Mouse (Mus musculus): ENCODE results near the gene Gckr. TPM values are rescaled to one million over a fixed set of nuclear protein-coding genes. Genes with fewer than 3 reads are reported as not detected.

The Gckr gene
- 0.24 TPM in 1 of 2 replicates, not detected in the other for polyA plus RNA-seq (2016; fragmentation: Nextera tagmentation; extraction: Ambion mirVana)

DNA sequence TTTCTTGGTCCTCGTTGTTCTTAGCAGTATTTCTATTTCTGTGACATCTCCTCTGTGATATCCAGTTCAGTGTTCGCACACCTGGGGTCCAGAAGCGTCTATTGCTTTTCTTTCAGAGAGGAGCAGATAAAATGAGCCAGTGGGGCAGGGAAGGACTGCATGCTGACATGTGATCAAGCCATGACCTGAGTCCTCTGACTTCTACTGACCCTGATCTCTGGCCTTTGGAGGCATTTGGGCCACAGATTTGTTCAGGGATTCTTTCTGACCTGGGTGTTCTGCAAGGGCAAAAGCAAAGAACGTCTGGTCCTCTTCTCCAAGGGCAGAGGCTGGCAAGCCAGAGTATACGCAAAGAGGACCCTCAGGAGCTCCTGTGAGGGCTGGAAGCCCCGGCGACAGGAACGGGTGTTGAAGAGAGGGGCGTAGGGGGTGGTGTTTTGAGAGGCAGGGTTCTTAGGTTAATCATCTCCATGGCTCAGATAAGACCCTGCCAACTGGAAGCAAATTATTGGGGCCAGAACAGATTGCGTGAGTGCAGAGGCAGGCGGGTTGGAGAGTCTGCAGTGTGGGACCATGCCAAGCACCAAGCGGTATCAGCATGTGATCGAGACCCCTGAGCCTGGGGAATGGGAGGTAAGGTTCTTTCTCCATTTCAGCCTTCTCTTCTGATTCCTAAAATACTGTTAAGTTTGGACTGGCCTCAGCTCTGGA is at the start of gene Gckr:
Gene Gckr, plus strand, starts transcription at position 397 of the 711 bp plus-strand sequence.
- no peaks in the 10 kb centered on the region for H3K9me3 ChIP-seq (replicated peaks)
- WGBS: 83% methylated on average over 13 of the region's 13 CpGs
- H3K27ac ChIP-seq (replicated peaks): peak within 1 kb of the TSS; percentile 93; the same call in 1 of the 2 replicates
- H3K4me3 ChIP-seq: peak within 1 kb of the TSS; percentile 76
- peaks cover 25% of the 10 kb centered on the region for H3K4me1 ChIP-seq
- no peaks in the 10 kb centered on the region for H3K27me3 ChIP-seq (ENCODE audit: low read depth, poor library complexity, severe bottlenecking)
- peaks cover 21% of the 10 kb centered on the region for H3K36me3 ChIP-seq
- no peak for DNase-seq (ENCODE audit: low spot score)

- DNase-seq (ENCODE audit: low spot score): peak; percentile 21
- Histone ChIP-seq H3K4me1 (peaks cover 17% of the 10 kb centered on the region), H3K27ac (replicated peaks) (no peak overlapping the region), H3K27me3 (ENCODE audit: low read depth, poor library complexity, severe bottlenecking) (peaks cover 19% of the 10 kb centered on the region), H3K36me3 (peaks cover 99% of the 10 kb centered on the region), H3K9me3 (replicated peaks) (no peaks in the 10 kb centered on the region), H3K4me3 (no peak overlapping the region)
- 72% methylated on average over 4 of the region's 4 CpGs for WGBS
Observed at GRCm38 (mm10) chr5:31250716-31251115, 46.5 kb upstream of the Gckr start.

- WGBS: 10% methylated on average over 46 of the region's 47 CpGs
- Histone ChIP-seq H3K9me3 (replicated peaks) (no peaks in the 10 kb centered on the region), H3K4me3 (peak within 1 kb of the TSS; percentile 33), H3K4me1 (peaks cover 17% of the 10 kb centered on the region), H3K27me3 (ENCODE audit: low read depth, poor library complexity, severe bottlenecking) (peaks cover 19% of the 10 kb centered on the region), H3K36me3 (peaks cover 98% of the 10 kb centered on the region), H3K27ac (replicated peaks) (peak within 1 kb of the TSS; percentile 46; the same call in 1 of the 2 replicates)
- no peak for DNase-seq (ENCODE audit: low spot score)
Observed at GRCm38 (mm10) chr5:31251541-31252101, 45.6 kb upstream of the Gckr start, which contains the start of gene Krtcap3. TSS of gene Krtcap3 (plus strand) at chr5:31251691.

GRCm38 (mm10) chr5:31252151-31252550 is 45.1 kb upstream of the Gckr start:
- H3K27me3 ChIP-seq (ENCODE audit: low read depth, poor library complexity, severe bottlenecking): peaks cover 19% of the 10 kb centered on the region
- peaks cover 95% of the 10 kb centered on the region for H3K36me3 ChIP-seq
- H3K4me1 ChIP-seq: peaks cover 17% of the 10 kb centered on the region
- H3K9me3 ChIP-seq (replicated peaks): no peaks in the 10 kb centered on the region
- H3K27ac ChIP-seq (replicated peaks): no peak overlapping the region; the same call in 1 of the 2 replicates
- 43% methylated on average over 10 of the region's 10 CpGs for WGBS
- H3K4me3 ChIP-seq: peak overlapping the region; percentile 33
- DNase-seq (ENCODE audit: low spot score): peak; percentile 31

DNA sequence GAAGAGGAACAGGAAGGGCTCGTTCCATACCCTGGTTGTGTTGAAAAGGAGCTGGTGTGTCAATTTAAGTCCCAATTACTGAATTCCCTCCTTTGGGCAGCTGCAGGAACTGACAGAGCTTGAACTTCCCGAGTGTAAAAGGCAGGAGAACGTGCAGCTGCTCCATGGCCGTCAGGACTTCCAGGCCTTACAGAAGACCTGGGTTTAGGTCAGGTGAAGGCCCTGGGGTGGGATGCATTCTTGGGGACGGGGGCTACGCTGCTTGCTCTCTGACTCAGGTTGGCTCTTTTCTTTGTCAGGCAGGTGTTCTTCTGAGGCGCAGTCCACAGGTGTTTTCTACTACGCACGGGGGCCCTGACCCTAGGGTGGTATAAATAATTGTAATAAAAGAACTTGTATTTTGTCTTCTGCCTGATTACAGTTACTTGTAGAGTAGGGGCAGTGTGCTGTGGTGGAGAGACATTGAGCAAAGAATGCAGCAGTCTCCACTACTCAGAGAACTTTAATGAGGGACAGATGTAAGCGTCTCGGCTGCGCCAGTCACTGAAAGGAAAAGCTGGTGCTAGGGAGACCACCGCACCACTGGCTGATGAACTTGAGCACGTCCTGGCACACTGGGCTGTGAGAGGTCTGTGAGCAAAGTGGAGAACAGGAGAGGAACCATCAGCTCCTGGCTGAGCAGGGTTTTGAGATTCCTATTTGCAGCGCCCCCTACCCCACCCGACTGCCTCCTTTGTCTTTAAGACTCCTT is 44.3 kb upstream of the Gckr start:
- DNase-seq (ENCODE audit: low spot score): peak; percentile 11

DNA sequence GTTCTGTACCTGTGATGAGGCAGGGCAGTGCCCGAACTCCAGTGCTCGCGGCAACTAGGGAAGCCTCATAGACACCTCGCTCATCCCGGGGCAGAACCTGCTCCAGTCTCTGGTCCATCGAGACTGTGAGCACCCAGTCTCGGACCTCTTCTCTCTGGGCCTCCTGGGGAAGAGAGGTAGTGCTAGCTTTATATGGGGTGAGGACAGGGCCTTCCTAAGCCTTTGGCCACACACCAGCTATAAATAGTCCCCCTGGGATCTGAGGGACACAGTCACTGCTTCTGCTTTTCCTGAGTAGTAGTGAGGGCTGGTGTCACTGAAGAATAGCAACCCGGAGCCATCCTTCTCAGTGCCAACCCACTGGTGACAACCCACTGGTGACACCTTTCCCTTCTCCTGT is 43.4 kb upstream of the Gckr start:
- Histone ChIP-seq H3K36me3 (peaks cover 92% of the 10 kb centered on the region), H3K9me3 (replicated peaks) (no peaks in the 10 kb centered on the region)
- 97% methylated on average over 8 of the region's 8 CpGs for WGBS

More for the DNA sequence above, 44.3 kb upstream of the Gckr start:
- no peak overlapping the region for H3K4me3 ChIP-seq
- 81% methylated on average over 16 of the region's 16 CpGs for WGBS
- peaks cover 19% of the 10 kb centered on the region for H3K27me3 ChIP-seq (ENCODE audit: low read depth, poor library complexity, severe bottlenecking)
- peaks cover 95% of the 10 kb centered on the region for H3K36me3 ChIP-seq
- H3K9me3 ChIP-seq (replicated peaks): no peaks in the 10 kb centered on the region
- H3K4me1 ChIP-seq: peaks cover 17% of the 10 kb centered on the region
- no peak overlapping the region for H3K27ac ChIP-seq (replicated peaks)

GRCm38 (mm10) chr5:31254452-31254851 is 42.8 kb upstream of the Gckr start:
- Histone ChIP-seq H3K36me3 (peaks cover 88% of the 10 kb centered on the region), H3K4me1 (peaks cover 17% of the 10 kb centered on the region), H3K4me3 (no peak overlapping the region), H3K27me3 (ENCODE audit: low read depth, poor library complexity, severe bottlenecking) (peaks cover 19% of the 10 kb centered on the region), H3K9me3 (replicated peaks) (no peaks in the 10 kb centered on the region), H3K27ac (replicated peaks) (no peak overlapping the region)
- DNase-seq (ENCODE audit: low spot score): peak; percentile 10
- WGBS: 93% methylated on average over 7 of the region's 7 CpGs

More for the DNA sequence above, 43.4 kb upstream of the Gckr start:
- DNase-seq (ENCODE audit: low spot score): peak; percentile 10
- H3K27me3 ChIP-seq (ENCODE audit: low read depth, poor library complexity, severe bottlenecking): peaks cover 19% of the 10 kb centered on the region
- H3K4me1 ChIP-seq: peaks cover 17% of the 10 kb centered on the region
- no peak overlapping the region for H3K27ac ChIP-seq (replicated peaks)
- H3K4me3 ChIP-seq: no peak overlapping the region

DNA sequence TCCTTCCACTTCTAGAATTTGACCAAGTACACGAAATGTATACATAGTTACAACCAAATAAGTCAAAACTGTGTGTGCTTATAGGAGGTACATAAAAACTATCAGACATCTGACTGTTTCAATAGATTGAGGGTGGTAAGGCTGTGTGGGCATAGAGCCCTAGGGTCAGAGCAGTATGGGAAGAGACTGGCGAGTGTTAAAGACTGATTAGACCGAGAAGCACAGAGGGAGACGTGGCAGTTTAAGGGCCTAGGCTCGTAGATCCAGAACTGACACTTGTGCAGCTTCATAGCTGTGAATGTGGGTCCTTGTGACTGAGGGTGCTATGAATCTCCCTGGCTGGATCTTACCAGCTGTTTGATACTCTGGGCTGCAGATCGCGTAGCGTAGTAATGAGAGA is 42.3 kb upstream of the Gckr start:
- Histone ChIP-seq H3K27me3 (ENCODE audit: low read depth, poor library complexity, severe bottlenecking) (peaks cover 19% of the 10 kb centered on the region), H3K9me3 (replicated peaks) (no peaks in the 10 kb centered on the region), H3K36me3 (peaks cover 88% of the 10 kb centered on the region), H3K4me3 (no peak overlapping the region), H3K4me1 (peaks cover 17% of the 10 kb centered on the region), H3K27ac (replicated peaks) (no peak overlapping the region)
- DNase-seq (ENCODE audit: low spot score): no peak
- WGBS: 92% methylated on average over 8 of the region's 8 CpGs

DNA sequence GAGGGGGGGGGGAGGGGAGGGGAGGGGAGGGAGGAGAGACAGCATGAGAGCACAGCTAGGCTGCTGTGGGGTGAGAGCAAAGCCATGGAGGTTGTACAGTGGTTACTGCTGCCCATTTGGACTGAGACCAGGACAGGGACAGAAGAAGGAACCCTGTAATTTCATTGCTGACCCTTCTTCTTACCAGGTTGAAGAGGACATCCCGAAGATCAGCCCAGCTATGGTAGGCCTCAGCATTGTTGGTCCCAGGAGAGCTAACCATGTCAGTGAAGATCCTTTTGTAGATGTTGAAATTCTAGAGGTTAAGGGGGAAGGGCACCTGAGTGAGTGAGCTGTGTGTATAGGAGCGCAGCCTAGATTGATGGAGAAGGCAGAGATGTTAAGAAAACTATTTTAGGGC is 41.9 kb upstream of the Gckr start:
- Histone ChIP-seq H3K27ac (replicated peaks) (no peak overlapping the region), H3K9me3 (replicated peaks) (no peaks in the 10 kb centered on the region), H3K4me1 (peaks cover 17% of the 10 kb centered on the region), H3K27me3 (ENCODE audit: low read depth, poor library complexity, severe bottlenecking) (peaks cover 15% of the 10 kb centered on the region), H3K4me3 (no peak overlapping the region), H3K36me3 (peaks cover 88% of the 10 kb centered on the region)
- 99% methylated on average over 2 of the region's 2 CpGs for WGBS
- no peak for DNase-seq (ENCODE audit: low spot score)

DNA sequence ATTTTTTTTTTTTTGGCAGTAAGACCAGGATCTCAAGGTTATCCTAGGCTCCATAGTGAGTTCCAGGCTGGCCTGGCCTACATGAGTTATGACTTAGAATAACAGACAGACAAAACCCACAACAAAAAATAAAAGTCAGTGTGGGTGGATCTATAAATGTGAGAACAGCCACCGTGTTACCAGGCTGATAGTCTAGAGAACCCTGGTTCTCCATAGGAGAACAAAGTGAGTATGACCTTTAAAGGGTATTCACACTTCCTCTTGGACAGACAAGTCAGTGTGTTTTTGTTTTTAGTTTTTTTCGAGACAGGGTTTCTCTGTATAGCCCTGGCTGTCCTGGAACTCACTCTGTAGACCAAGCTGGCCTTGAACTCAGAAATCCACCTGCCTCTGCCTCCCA is 41.3 kb upstream of the Gckr start:
- no peaks in the 10 kb centered on the region for H3K9me3 ChIP-seq (replicated peaks)
- peaks cover 13% of the 10 kb centered on the region for H3K4me1 ChIP-seq
- no peak overlapping the region for H3K27ac ChIP-seq (replicated peaks)
- H3K4me3 ChIP-seq: no peak overlapping the region
- peaks cover 10% of the 10 kb centered on the region for H3K27me3 ChIP-seq (ENCODE audit: low read depth, poor library complexity, severe bottlenecking)
- no peak for DNase-seq (ENCODE audit: low spot score)
- WGBS: 88% methylated on average over 2 of the region's 2 CpGs
- peaks cover 88% of the 10 kb centered on the region for H3K36me3 ChIP-seq

- 90% methylated on average over 11 of the region's 11 CpGs for WGBS
Observed at GRCm38 (mm10) chr5:31257616-31258015, 39.6 kb upstream of the Gckr start.

GRCm38 (mm10) chr5:31266101-31266500 is 31.1 kb upstream of the Gckr start:
- no peaks in the 10 kb centered on the region for H3K9me3 ChIP-seq (replicated peaks)
- no peak for DNase-seq (ENCODE audit: low spot score)
- peaks cover 3% of the 10 kb centered on the region; the same call in 1 of the 2 replicates for H3K4me1 ChIP-seq
- no peaks in the 10 kb centered on the region for H3K27me3 ChIP-seq (ENCODE audit: low read depth, poor library complexity, severe bottlenecking)
- H3K36me3 ChIP-seq: peaks cover 95% of the 10 kb centered on the region
- H3K4me3 ChIP-seq: no peak overlapping the region
- H3K27ac ChIP-seq (replicated peaks): no peak overlapping the region
- 93% methylated on average over 7 of the region's 7 CpGs for WGBS

More at GRCm38 (mm10) chr5:31257616-31258015, 39.6 kb upstream of the Gckr start:
- H3K27me3 ChIP-seq (ENCODE audit: low read depth, poor library complexity, severe bottlenecking): no peaks in the 10 kb centered on the region
- H3K4me1 ChIP-seq: no peaks in the 10 kb centered on the region
- peaks cover 88% of the 10 kb centered on the region for H3K36me3 ChIP-seq
- H3K27ac ChIP-seq (replicated peaks): no peak overlapping the region
- DNase-seq (ENCODE audit: low spot score): no peak
- no peaks in the 10 kb centered on the region for H3K9me3 ChIP-seq (replicated peaks)
- no peak overlapping the region for H3K4me3 ChIP-seq

Data from midbrain, embryonic 10.5 days (tissue).